Mouse (Mus musculus) embryonic facial prominence, embryonic 15.5 days (tissue): ENCODE results near the gene Gsta1. TPM values are rescaled to one million over a fixed set of nuclear protein-coding genes. Genes with fewer than 3 reads are reported as not detected.
"Not testable (repeated sequence)": the region's sequence is repeated elsewhere in the genome, so short reads cannot be mapped to it uniquely, and the experiment has no call there.

Source experiments
- ATAC-seq: fragments of 200-750 bp; cut with Nextera tagmentation; 2 replicates; pipeline ENCODE4 v1.8.0; 2017; ENCODE audit warnings: low read depth, moderate TSS enrichment; ENCODE audit not compliant: insufficient number of reproducible peaks, low FRiP score, low TSS enrichment
- H3K27ac ChIP-seq: fragments of 300-500 bp; sonication (generic); replicated peaks from 2 replicates; pipeline ENCODE4 v1.5.1; 2015; ENCODE audit warnings: mild to moderate bottlenecking, inconsistent platforms
- H3K27me3 ChIP-seq: fragments of 300-500 bp; sonication (generic); 2 replicates; pipeline ENCODE4 v1.6.1; 2015; ENCODE audit warnings: inconsistent platforms
- H3K36me3 ChIP-seq: fragments of 300-500 bp; sonication (generic); 2 replicates; pipeline ENCODE4 v1.6.1; 2015; ENCODE audit warnings: mild to moderate bottlenecking, inconsistent platforms
- H3K4me1 ChIP-seq: fragments of 300-500 bp; sonication (generic); 2 replicates; pipeline ENCODE4 v1.6.1; 2015; ENCODE audit warnings: inconsistent platforms
- H3K4me2 ChIP-seq: fragments of 300-500 bp; sonication (generic); replicated peaks from 2 replicates; pipeline ENCODE4 v1.6.1; 2015; ENCODE audit warnings: mild to moderate bottlenecking, inconsistent platforms
- H3K4me3 ChIP-seq: fragments of 300-500 bp; sonication (generic); replicated peaks from 2 replicates; pipeline ENCODE4 v1.5.1; 2015; ENCODE audit warnings: mild to moderate bottlenecking, inconsistent platforms
- H3K9ac ChIP-seq: fragments of 300-500 bp; sonication (generic); 2 replicates; pipeline ENCODE4 v1.6.1; 2015; ENCODE audit warnings: inconsistent platforms
- H3K9me3 ChIP-seq: fragments of 300-500 bp; sonication (generic); replicated peaks from 2 replicates; pipeline ENCODE4 v1.6.1; 2016; ENCODE audit warnings: inconsistent platforms
- whole genome bisulfite sequencing: fragments of 180-500 bp; shearing (Covaris S2); methylation state at CpG from one replicate; pipeline ENCODE4 v1.1.7; 2015; 5-methylcytosine and 5-hydroxymethylcytosine counted together
- polyA plus RNA-seq: library from polyadenylated mRNA; unstranded; fragments of >200 nt; fragmentation: Nextera tagmentation; extraction: Ambion mirVana; gene quantifications from 2 replicates; pipeline ENCODE4 v1.2.1, GENCODE M21; 2015

The Gsta1 gene
- polyA plus RNA-seq, 1 experiment from 2014 or later = 1.7 TPM

- Histone ChIP-seq H3K27me3 (no peaks in the 10 kb centered on the region), H3K4me2 (no peak overlapping the region), H3K9me3 (no peaks in the 10 kb centered on the region), H3K27ac (no peak overlapping the region), H3K9ac (no peak overlapping the region), H3K36me3 (0 out of 2 replicates have a peak, but pooled peaks cover 3% of the 10 kb centered on the region), H3K4me3 (no peak overlapping the region), H3K4me1 (peaks cover 11% of the 10 kb centered on the region; the same call in 1 of the 2 replicates)
- WGBS = 86% methylated on average over 3 of the region's 3 CpGs
- no peak for ATAC-seq
Observed at GRCm38 (mm10) chr9:78210079-78210478, 20.4 kb upstream of the Gsta1 start.

- no peaks in the 10 kb centered on the region for H3K27me3 ChIP-seq
- no peaks in the 10 kb centered on the region for H3K9me3 ChIP-seq
- H3K4me3 ChIP-seq = no peak overlapping the region
- peaks cover 11% of the 10 kb centered on the region; the same call in 1 of the 2 replicates for H3K4me1 ChIP-seq
- 0 out of 2 replicates have a peak, but pooled peaks cover 1% of the 10 kb centered on the region for H3K36me3 ChIP-seq
- no peak overlapping the region for H3K9ac ChIP-seq
- WGBS = 93% methylated on average over 2 of the region's 2 CpGs
- H3K27ac ChIP-seq = no peak overlapping the region
- ATAC-seq = no peak
- H3K4me2 ChIP-seq = no peak overlapping the region
Observed at GRCm38 (mm10) chr9:78210821-78211220, 19.6 kb upstream of the Gsta1 start.

DNA sequence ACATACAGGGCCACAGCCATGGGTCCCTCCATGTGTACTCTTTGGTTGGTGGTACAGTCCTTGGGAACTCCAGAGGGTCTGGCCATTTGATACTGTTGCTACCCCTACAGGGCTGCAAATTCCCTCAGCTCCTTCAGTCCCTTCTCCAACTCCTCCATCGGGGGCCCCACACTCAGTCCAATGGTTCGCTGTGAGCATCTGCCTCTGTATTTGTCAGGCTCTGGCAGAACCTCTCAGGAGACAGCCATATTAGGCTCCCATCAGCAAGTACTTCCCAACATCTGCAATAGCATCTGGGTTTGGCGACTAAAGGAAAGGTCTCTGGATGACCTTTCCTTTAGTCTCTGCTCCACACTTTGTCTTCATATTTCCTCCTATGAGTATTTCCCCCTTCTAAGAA is 18.9 kb upstream of the Gsta1 start:
- Histone ChIP-seq H3K27ac (no peak overlapping the region), H3K9me3 (no peaks in the 10 kb centered on the region), H3K4me2 (no peak overlapping the region), H3K27me3 (no peaks in the 10 kb centered on the region), H3K4me3 (no peak overlapping the region), H3K4me1 (peaks cover 11% of the 10 kb centered on the region; the same call in 1 of the 2 replicates), H3K9ac (no peak overlapping the region), H3K36me3 (no peaks in the 10 kb centered on the region)
- 94% methylated on average over 3 of the region's 3 CpGs for WGBS
- ATAC-seq = no peak

DNA sequence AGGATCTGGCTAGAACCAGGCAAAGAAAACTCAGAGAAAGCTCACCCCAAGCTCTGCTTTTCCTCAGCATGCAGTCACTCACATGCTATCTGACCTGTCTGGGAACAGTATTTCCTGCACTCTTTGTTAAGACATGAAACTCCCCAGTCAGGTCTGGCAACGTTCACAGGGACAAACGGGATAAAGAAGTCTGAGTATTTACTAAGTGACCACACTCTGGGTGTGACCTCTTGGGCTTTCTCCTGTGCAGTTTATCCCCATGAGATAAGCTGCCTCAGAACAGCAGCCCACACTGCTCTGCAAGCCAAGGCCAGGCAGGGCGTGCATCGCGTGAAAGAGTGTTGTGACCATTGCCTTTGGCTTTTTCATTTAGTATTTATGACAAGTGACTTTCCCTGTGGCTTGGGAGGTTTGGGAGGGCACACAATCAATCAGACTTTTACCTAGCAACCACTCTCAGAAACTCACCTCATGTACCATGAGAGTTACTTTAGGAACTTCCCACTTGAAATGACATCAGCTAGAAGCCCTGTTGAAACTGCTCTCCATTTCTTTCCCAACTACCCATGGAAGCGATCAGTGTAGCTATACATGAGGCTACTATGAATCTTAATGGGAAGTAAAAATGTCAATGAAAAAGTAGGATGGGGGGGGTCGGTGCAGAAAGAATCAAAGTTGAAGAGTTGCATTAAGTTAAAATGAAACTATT is 18.0 kb upstream of the Gsta1 start:
- Histone ChIP-seq H3K4me2 (no peak overlapping the region), H3K36me3 (no peaks in the 10 kb centered on the region), H3K4me3 (no peak overlapping the region), H3K4me1 (peaks cover 11% of the 10 kb centered on the region; the same call in 1 of the 2 replicates), H3K27ac (no peak overlapping the region), H3K9ac (no peak overlapping the region), H3K9me3 (no peaks in the 10 kb centered on the region), H3K27me3 (no peaks in the 10 kb centered on the region)
- 71% methylated on average over 7 of the region's 7 CpGs for WGBS
- ATAC-seq = no peak

GRCm38 (mm10) chr9:78217074-78217473 is 13.4 kb upstream of the Gsta1 start:
- Histone ChIP-seq H3K4me2 (no peak overlapping the region), H3K9ac (no peak overlapping the region), H3K9me3 (no peaks in the 10 kb centered on the region), H3K36me3 (no peaks in the 10 kb centered on the region), H3K27ac (no peak overlapping the region), H3K27me3 (no peaks in the 10 kb centered on the region), H3K4me3 (no peak overlapping the region), H3K4me1 (no peaks in the 10 kb centered on the region)
- 75% methylated on average over 4 of the region's 4 CpGs for WGBS
- ATAC-seq = no peak

DNA sequence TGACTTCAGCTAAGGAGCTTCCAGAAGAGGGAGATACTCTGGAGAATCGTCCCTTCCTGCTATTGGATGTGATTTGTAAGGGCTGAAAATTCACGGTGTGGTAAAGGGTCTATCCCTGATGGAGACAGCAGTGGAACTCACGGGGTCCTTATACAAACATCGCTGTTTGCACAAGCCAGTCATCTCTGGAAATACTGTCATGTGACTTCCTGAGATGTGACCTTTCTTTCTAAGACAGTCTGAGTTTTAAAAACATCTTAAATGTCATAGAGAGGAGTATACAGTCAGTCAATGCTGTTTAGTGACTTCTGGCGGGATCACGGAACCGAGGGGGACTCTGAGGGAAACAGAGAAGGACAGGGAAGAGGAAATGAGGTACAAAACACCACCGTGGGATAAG is 7.8 kb upstream of the Gsta1 start:
- Histone ChIP-seq H3K4me3 (no peak overlapping the region), H3K4me1 (no peaks in the 10 kb centered on the region), H3K36me3 (no peaks in the 10 kb centered on the region), H3K27ac (no peak overlapping the region), H3K27me3 (no peaks in the 10 kb centered on the region), H3K9me3 (no peaks in the 10 kb centered on the region), H3K4me2 (no peak overlapping the region), H3K9ac (no peak overlapping the region)
- no peak for ATAC-seq
- 64% methylated on average over 8 of the region's 8 CpGs for WGBS

GRCm38 (mm10) chr9:78223221-78223902 is 7.1 kb upstream of the Gsta1 start:
- Histone ChIP-seq H3K27ac (no peak overlapping the region), H3K9ac (no peak overlapping the region), H3K27me3 (no peaks in the 10 kb centered on the region), H3K9me3 (no peaks in the 10 kb centered on the region), H3K4me1 (no peaks in the 10 kb centered on the region), H3K36me3 (no peaks in the 10 kb centered on the region), H3K4me2 (no peak overlapping the region), H3K4me3 (no peak overlapping the region)
- 47% methylated on average over 10 of the region's 10 CpGs for WGBS
- ATAC-seq = no peak

- 91% methylated on average over 2 of the region's 2 CpGs for WGBS
- Histone ChIP-seq H3K4me2 (no peak overlapping the region), H3K27me3 (no peaks in the 10 kb centered on the region), H3K9ac (no peak overlapping the region), H3K27ac (no peak overlapping the region), H3K4me1 (no peaks in the 10 kb centered on the region), H3K4me3 (no peak overlapping the region), H3K9me3 (no peaks in the 10 kb centered on the region), H3K36me3 (no peaks in the 10 kb centered on the region)
- ATAC-seq = no peak
Observed at GRCm38 (mm10) chr9:78224418-78224817, 6.0 kb upstream of the Gsta1 start.

DNA sequence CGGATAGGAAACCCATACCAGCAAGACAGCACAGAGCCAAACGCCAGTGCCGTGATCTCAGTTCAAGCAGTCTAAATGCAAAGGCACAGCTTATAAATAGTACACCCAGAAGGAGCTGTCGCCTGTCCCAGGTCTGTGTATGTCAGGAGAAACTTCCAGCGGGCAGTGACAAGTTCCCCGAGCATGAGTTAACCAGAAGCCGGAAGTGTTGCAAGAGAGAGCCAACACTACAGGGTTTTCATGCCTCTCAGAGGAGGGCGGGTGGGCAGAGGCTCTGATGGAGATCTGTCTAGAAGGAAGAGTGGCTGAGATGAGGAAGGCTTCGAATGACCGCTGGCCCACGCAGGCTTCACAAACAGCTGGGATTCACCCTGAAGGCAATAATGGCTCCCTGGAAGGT is 5.2 kb upstream of the Gsta1 start:
- Histone ChIP-seq H3K4me1 (no peaks in the 10 kb centered on the region), H3K9ac (no peak overlapping the region), H3K4me2 (no peak overlapping the region), H3K9me3 (no peaks in the 10 kb centered on the region), H3K4me3 (no peak overlapping the region), H3K27ac (no peak overlapping the region), H3K36me3 (no peaks in the 10 kb centered on the region), H3K27me3 (no peaks in the 10 kb centered on the region)
- 68% methylated on average over 11 of the region's 11 CpGs for WGBS
- ATAC-seq = no peak

- Histone ChIP-seq H3K9ac (no peak overlapping the region), H3K9me3 (no peaks in the 10 kb centered on the region), H3K36me3 (no peaks in the 10 kb centered on the region), H3K4me3 (no peak overlapping the region), H3K27ac (no peak overlapping the region), H3K27me3 (no peaks in the 10 kb centered on the region), H3K4me2 (no peak overlapping the region), H3K4me1 (no peaks in the 10 kb centered on the region)
- ATAC-seq = no peak
- WGBS = 87% methylated on average over 2 of the region's 2 CpGs
Observed at GRCm38 (mm10) chr9:78228122-78228521, 2.3 kb upstream of the Gsta1 start.

GRCm38 (mm10) chr9:78229658-78230057 is 798 bp upstream of the Gsta1 start:
- not testable (repeated sequence) for H3K27me3 ChIP-seq, H3K27ac ChIP-seq, H3K36me3 ChIP-seq, H3K4me1 ChIP-seq, H3K4me3 ChIP-seq, H3K9me3 ChIP-seq, H3K4me2 ChIP-seq, H3K9ac ChIP-seq, ATAC-seq
- 24% methylated on average over 3 of the region's 3 CpGs for WGBS
